Mouse (Mus musculus): Measurements from ENCODE around the gene Gm20683. TPM values are rescaled to one million over a fixed set of nuclear protein-coding genes. Genes with fewer than 3 reads are reported as not detected.
A peak's percentile ranks its signal among the peaks of the same experiment; 100 is the strongest.

The Gm20683 gene
- total RNA-seq (2022): 10 to 100 TPM; 19.4 to 25.5 (median 21.2) TPM

DNA sequence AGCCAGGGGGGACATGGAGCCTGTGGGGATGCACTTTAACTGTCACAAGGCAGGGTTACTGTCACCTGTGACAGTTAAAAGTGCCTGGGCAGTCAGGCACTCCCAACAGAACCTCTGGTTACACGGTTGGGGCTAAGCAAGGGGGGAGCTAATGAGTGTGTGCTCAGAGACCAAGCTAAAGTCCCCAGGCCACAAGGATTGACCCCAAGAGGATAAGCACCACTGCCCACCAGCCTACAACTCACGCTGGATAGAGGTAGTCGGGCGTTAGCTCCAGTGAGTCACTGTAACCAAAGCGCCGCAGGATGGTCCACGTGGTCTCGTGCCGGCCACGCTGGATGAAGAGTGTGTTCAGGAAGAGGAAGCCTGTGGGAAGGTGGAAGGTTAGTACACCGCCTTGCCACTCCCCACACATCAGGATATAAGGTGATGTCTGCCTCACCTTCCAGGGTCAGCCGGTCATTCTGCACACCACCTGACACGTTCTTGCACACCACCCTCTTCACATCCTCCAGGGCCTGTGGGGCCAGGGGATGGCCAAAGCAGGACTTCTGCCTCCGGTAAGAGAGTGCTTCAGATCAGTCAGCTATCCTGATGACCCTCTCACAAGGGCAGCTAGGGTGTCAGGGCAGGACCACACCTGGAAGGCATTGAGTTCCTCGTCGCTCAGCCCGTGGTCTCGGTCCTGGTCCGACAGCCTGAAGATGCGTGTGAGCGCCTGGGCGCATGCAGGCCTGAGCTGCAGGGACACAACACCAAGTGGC lies at the start of gene Gm20683:
Gene Gm20683 (minus strand): TSS at position 647 of the 764 bp plus-strand sequence.
- DNase-seq (ENCODE audit: low spot score in 2 of 2): no peak

DNA sequence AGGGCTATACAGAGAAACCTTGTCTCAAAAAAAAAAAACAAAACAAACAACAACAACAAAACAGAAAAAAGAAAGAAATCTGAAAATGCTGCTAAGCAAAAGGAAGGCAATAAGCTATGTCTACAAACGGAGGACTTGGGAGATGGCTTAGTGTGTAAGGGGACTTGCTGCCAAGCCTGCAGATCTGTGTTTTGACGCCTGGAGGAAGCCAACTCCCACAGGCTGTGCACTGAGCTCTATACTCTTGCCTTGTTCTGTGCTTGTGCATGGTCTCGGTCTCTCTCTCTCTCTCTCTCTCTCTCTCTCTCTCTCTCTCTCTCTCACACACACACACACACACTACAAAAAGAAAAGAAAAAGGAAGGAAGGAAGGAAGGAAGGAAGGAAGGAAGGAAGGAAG lies 47.3 kb upstream of the Gm20683 start:
- DNase-seq (ENCODE audit: low spot score in 2 of 2): no peak

DNA sequence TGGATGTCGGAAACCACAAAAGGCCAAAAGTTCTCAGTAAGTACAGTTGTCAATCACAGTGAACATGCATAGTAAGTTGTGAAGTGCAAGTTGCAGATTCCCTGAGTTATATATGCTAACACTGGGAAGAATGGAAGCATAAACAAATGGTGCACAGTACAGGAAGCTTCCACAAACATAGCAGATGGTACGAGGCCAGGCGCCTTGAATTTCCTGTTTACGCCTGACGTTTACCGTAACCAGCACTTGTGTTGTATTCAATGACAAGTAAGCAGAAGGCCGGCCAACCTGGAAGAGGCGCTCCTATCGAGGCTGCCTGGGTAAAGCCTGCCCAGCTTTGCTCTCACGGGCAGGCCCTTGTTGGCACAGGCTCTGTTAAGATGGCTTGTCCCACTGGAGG lies 45.9 kb upstream of the Gm20683 start:
- no peak for DNase-seq (ENCODE audit: low spot score in 2 of 2)

DNA sequence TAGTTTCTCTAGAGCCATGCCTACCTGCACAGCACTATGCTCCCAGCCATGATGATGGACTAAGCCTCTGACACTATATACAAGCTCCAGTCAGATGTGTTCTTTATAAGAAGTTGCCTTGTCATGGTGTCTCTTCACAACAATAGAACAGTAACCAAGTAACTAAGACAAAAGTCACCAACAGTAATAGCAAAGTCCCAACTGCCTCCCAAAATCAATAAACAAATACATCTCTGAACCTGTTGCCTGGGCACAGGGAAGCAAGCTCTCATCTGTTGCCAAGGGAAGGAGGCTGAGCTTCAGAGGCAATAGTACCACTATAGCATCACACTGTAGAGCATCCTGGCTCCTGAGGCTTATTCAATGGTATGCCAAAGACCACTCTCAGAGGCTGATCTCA lies 45.2 kb upstream of the Gm20683 start:
- no peak for DNase-seq (ENCODE audit: low spot score in 2 of 2)

DNA sequence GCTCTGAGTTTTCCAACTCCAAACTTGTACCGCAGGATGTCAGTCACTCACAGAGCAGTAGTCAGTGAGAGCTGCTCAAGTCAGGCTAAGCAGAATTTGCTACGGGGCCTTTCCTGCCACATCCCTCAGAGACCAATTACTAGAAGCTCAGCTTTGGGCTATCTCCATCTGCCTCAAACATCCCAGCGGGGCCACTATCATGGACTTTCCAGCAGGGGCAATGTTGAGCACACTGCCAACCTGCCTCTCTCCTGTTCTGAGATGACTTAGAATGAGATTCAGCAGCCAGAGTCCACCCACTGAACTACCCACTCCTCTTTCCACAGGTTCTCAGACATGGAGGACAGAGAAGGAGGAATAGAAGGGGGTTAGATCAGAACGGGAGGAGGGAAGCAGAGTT lies 44.1 kb upstream of the Gm20683 start:
- no peak for DNase-seq (ENCODE audit: low spot score in 2 of 2)

DNA sequence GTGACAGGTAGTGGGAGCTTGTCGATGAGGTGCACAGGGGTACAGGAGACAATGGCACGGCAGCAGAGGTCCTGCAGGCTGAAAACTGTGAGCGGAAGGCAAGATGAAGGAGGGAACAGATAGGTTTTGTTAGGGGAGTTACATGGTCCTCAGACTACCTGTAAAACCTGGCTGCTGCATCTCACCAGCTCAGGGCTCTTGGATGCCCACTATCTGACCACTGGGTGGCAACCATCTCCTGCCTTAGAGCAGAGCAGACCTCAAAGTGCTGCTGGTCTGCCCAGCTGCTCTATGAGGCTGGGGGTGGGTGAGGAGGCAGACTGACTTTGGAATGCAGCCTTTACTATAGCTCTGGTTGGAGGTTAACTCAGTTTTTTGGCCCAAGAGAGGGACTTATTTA lies 42.3 kb upstream of the Gm20683 start:
- no peak for DNase-seq (ENCODE audit: low spot score in 2 of 2)

DNA sequence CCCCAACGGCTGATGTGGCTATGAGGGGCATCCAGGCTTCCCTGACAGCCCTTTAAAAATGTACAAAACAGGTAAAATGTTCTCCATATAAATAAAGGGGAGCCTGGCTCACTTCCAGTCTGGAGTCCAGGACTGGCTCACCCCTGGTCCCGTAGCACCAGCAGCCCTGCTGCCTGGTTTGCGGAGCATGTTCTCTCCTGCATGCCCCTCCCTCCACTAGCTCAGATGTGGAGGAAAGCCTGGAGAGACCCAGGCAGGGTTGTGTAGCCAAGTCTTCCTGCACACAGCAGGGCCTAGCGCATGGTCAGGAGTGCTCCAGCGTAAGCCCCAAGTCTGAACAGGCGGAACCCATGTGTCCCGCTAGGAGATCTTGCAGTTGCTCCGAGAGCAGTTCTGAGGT lies 41.7 kb upstream of the Gm20683 start:
- no peak for DNase-seq (ENCODE audit: low spot score in 2 of 2)

DNA sequence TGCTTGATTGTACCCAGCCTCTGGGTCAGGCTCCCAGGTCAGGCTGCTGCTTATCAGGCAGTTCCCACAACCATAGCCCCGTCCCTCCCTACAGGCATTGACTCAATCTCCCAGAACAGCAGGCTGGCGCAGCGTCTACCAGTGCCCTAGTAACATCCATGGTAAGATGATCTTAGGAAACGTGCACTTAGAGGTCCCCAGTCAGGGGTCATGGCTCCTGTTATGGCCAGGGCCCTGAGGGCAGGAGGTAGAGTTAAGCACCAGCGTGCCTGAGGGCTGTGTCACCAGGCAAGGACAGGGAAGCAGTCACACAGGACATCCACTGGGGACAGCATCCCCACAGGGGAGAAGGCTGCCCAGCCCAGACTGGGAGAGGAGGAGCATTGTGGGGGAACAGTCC lies 40.7 kb upstream of the Gm20683 start:
- no peak for DNase-seq (ENCODE audit: low spot score in 2 of 2)

DNA sequence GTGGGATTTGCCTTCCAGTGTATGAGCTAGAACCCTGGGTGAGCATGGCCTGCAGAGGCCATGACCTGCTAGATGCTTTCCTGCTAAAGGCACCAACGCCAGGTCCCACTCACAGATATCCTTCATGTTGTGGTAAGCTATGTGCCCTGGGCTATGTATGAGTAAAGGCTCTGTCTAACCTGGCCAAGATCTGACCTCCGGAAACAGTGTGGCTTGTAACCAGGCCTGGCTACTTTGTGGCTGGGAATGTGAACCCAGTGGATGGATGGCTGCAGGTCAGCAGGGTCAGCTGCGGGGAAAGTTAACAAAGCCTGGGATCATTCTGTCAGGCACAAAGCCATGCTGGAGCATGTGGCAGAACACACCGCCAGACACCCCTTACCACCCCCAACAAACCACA lies 40.1 kb upstream of the Gm20683 start:
- DNase-seq (ENCODE audit: low spot score in 2 of 2): no peak

DNA sequence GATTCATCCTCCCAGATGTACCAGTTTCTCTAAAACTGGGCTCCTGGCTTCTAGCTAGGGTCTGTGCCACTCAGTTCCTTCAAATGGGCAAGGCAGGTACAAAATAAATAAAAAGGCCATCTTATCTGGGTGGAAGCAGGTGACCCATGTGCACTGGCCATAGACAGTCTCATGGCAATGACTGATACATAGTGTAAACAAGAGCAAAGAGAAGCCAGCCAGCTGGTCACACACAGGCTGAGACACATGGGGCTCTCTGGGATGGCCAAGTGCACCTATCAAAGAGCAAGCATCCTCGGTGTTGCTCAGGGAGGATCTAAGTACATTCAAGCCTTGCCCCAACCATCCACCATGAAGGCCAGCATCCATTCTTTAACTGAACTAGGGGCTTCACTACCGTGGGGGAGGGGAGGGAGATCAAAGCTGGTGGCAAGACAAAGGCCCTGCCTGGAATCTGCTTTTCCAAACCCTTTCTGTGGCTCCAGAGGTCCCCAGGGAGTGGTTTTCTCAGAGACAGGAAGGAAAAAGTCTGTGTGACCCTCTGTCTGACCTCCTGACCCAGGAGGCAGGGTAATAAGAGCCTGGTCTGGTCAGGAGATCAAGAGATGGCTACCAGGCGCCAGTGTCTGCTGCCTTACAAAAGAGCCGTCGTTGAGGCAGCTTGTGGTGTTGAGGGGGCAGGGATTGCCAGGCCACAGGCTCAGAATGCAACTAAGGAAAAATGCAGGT lies 39.5 kb upstream of the Gm20683 start:
- DNase-seq (ENCODE audit: low spot score in 2 of 2): no peak

DNA sequence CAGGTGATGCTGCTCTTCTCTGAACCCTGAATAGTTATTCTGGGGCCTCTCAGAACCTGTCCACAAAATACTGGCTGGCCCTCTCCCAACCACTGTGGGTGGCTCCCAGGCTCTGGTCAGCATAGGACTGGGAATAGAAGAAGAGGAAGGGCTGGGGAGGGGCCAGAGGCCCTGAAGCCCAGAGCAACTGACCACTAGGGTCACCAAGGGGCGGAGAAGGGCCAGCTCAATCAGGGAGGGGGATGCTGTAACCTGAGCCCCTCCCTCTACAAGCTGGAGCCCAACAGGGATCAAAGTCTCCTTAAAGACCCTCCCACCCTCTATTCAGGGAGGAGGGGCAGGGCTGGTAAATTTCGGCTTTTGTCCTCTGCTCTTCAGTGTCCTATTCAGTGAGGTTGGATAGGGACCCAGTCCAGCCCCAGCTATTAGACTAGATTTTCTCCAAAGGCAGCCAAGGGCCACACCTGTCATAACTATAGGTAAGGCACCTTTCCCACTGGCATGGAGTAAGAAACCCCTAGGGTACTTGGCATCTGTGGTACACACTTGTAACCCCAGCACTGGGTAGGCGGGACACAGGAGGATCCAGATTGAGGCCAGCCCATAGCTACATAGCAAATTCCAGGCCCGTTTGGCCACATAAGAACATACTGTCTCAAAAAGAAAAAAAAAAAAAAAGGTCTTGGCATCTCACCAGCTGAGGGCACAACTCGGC lies 38.8 kb upstream of the Gm20683 start, which contains the start of gene Wfikkn1:
Gene Wfikkn1 (minus strand): TSS at position 663 of the 715 bp plus-strand sequence.
- no peak for DNase-seq (ENCODE audit: low spot score in 2 of 2)

DNA sequence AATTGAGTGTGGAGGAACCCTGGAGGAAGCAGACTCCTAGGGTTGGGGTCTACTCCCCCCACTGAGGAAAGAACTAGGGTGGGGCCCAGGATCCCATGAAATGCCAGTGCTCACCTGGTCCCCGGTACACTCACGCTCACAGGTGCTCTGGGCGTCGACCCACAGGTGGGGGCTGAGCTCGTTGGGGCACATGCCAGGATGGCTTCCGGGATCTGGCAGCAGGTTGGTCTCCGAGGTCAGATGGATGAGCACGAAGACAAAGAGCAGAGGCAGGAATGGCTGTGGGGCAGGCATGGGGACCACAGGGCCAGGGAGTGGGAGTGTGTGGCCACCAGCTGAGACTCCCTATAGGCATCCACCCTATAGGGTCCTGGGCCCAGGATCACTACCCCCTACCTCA lies 38.2 kb upstream of the Gm20683 start:
- no peak for DNase-seq (ENCODE audit: low spot score in 2 of 2)

DNA sequence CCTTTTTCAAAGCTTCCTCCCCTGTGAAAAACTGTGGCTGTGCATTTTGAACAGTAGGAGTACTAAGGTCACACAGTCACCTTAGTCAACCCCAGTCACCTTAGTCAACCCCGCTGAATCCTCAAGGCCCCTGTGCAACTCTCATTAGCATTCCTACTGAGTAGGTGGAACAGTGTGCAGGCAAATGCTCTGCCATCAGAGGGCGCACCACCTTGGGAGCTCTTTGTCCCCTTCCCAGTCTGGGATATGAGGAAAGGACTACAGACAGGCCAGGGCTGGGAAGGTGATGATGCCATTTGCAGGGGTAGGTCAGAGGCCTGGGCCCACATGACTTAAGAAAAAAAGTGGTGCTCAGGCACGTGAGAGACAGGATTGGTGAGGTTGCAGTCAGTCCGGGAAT lies 37.7 kb upstream of the Gm20683 start:
- peak in 1 of 2 experiments; percentile 46 for DNase-seq (ENCODE audit: low spot score in 2 of 2)

DNA sequence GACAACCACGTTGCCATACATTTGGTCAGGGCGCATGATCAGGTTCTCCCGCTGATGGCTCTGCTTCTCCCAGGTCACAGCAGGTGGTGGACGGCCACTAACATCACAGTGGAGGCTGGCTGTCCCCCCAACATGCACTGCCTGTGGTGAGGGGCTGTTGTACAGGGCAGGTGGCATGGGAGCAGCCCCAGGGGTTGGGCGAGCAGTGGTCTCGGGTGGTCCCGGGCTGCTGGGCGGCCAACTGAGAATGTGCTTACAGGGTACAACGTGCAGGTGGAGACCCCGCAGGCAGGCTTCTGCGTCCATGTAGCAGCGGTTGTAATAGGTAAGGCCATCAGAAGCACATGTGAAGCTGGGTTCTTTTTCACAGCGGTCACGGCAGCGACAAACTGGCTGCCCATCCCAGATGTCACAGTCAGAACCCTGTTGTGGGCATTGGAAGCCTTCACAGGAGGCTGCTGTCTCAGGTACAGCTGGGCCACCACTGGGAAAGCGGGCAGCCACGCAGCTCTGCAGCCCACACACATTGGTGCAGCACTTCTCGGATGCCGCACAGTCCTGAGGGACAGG lies 37.1 kb upstream of the Gm20683 start:
- no peak for DNase-seq (ENCODE audit: low spot score in 2 of 2)

DNA sequence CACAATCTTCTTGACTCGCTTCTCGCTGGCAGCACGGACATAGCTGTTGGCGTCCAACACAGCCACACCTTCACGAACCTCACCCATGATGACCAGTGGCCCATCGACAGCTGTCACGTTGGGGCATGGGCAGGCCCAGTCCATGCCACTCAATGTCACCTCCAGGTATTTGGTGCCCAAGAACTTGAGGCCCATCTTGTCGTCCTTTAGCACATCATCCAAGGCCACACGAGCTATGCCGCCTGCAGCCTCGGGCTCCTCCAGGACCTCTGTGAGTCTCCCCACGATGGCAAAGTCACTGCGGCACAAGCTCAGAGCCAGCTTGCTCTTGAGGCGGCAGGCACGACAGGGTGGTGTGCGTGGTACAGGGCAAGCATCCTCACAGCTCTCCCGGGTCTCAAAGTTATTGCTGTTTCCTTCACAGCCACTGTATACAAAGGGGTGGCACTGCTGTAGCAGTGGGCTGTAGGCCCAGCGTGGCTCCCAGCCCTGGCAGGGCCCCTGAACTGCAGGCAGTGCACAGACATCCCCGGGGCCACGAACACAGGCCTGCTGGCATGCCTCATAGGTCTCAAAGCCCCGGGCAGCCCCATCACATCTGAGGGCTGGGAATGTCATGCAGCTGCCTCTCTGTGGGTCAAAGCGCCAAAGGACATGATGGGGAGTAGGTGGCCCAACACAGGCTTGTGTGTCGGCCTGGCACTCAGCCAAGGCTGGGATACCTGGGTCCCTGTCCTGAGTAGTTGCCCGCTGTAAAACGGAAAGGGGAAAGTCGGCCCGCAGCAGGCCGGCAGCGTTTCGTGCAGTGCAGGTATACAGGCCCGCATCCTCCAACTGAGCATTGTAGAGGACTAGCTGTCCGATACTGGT lies 36.4 kb upstream of the Gm20683 start:
- DNase-seq (ENCODE audit: low spot score in 2 of 2): no peak

DNA sequence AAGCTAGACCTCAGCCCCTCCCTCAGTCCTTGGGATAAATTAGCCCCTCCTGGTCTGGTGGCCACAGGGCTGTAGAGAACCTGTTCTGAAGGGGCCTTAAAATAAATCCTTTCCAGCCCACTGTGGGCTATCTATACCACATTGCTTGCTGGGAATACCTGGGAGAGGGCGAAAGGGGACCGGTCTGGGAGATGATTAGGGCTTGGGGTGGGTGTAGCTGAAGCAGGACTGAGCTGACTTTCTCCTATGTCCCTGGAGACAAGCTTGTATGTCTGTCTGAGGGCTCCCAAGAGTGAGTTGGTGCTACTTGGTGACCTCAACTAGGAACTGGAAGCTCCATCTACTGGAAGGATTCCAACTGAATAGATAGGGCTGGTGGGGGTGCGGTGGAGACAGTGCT lies 35.5 kb upstream of the Gm20683 start:
- no peak for DNase-seq (ENCODE audit: low spot score in 2 of 2)

DNA sequence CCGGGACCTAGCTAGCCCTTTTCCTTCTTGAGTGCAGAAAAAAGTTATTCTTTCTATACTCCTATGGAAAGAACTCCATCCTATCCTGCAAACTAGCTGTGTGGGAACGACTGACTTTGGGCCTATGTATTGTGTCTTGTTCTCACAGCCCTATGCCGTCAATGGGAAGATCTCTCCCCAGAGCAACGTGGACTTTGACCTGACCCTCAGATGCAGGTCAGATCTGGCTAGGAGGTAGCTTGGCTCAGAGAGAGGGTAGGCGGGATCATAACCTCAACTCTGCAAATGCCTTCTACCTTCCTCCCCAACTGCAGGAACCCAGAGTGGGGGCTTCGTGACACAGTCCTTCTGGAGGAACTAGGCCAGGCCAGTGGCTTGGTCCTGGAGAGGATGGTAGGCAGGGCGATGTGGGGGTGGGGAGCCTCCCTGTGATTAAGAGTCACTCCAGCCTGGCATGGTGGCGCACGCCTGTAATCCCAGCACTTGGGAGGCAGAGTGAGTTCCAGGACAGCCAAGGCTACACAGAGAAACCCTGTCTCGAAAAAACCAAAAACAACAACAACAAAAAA lies 34.9 kb upstream of the Gm20683 start:
- DNase-seq (ENCODE audit: low spot score in 2 of 2): no peak

DNA sequence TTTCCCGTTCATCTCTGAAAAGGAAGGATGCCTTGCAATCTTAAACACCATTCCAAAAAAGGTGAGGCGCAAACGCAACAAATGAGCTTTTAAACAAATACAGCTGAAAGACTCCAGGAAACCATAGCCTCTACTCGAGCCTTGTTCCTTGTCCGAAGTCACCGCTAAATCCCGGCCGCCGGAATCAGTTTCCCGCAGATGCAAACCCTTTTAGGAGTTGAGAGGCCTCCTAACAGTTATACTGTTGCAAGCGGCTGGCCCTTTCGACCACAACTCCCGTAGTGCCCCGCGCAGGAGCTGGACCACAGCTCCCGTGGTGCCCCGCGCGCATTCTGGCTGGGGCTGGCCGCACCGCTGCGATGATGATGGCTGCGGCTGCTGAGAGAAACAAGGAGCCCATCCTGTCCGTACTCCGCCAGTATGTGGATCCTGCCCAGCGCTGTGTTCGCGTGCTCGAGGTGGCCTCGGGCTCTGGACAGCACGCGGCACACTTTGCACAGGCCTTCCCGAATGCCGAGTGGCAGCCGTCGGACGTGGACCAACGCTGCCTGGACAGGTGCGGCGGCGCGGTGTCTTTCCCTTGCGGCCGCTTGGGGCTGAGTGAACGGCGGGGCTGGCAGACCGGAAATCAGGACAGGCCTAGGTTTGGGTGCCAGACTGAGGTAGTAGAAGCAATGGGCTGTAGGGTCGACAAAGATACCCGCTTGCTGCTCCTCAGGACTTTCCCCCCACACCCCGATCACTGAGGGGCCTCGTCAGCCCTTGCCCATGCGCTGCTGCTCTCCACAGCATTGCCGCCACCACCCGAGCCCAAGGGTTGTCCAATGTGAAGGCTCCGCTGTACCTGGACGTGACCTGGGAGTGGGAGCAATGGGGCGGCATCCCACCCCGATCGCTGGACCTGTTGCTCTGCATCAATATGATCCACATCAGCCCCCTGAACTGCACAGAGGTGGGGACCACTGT lies 33.9 kb upstream of the Gm20683 start:
- DNase-seq (ENCODE audit: low spot score in 2 of 2): peak; percentile 84 to 86

DNA sequence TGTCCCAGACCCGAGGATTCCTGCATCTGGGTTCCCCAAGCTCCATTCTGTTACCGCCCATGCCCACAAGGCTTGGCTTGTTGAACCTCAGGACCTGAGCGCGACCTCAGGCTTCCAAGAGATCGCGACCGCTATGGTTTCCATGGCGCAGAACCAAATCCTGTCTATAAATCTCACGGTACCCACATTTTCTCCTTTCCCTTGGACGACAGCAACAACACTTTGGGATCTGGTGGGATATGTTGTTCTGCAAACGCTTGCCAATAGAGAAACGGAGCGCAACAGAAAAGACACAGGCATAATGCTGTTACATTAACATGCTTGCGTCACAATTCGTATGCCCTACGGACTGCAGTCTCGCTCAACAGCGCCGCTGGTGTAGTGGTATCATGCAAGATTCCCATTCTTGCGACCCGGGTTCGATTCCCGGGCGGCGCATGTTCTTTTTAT lies 33.2 kb upstream of the Gm20683 start, which contains the start of gene Mettl26:
Gene Mettl26 (plus strand): TSS at position 354 of the 450 bp plus-strand sequence.
- peak; percentile 89 to 100 for DNase-seq (ENCODE audit: low spot score in 2 of 2)
